Mouse (Mus musculus) heart, embryonic 10.5 days (tissue): ENCODE data around the gene Ccpg1. TPM values are rescaled to one million over a fixed set of nuclear protein-coding genes. Genes with fewer than 3 reads are reported as not detected.

Source experiments
- microRNA-seq: library from miRNA; unstranded; fragments of <30 nt; microRNA quantifications from one replicate; pipeline ENCODE4, GENCODE M21; 2017
- polyA plus RNA-seq: library from polyadenylated mRNA; unstranded; fragments of >200 nt; fragmentation: Nextera tagmentation; extraction: Ambion mirVana; gene quantifications from 2 replicates; pipeline ENCODE4 v1.2.1, GENCODE M21; 2016

Gene Ccpg1
- polyA plus RNA-seq, 1 experiment from 2014 or later: 18.3 TPM

Small RNAs within 50 kb of the gene (microRNA-seq; reads per million reads assigned to microRNA genes)
- not detected for gene Gm27353

Other genes with a start within 250 kb of the Ccpg1 start
- gene Prtg, start 178.6 kb upstream of the Ccpg1 start, polyA plus RNA-seq: 7.6 and 11.1 TPM in 2 replicates
- gene Pygo1, start 59.8 kb upstream of the Ccpg1 start, polyA plus RNA-seq: 1.6 and 2.2 TPM in 2 replicates
- gene Dyx1c1, start 26.6 kb upstream of the Ccpg1 start, polyA plus RNA-seq: 0.59 and 1.1 TPM in 2 replicates
- gene Gm44503, start 26.6 kb upstream of the Ccpg1 start, polyA plus RNA-seq: not detected in 2 replicates
- gene Ccpg1os, start within 50 bp of the Ccpg1 start, polyA plus RNA-seq: 11.5 and 12.9 TPM in 2 replicates
- gene Pigb, start 54.9 kb downstream of the Ccpg1 start, polyA plus RNA-seq: 10.9 and 13.2 TPM in 2 replicates
- gene Rab27a, start 59.4 kb downstream of the Ccpg1 start, polyA plus RNA-seq: 3.5 and 5.3 TPM in 2 replicates
- gene Khdc3, start 116.4 kb downstream of the Ccpg1 start, polyA plus RNA-seq: not detected in 2 replicates
- not detected in 2 replicates for gene Gm20509, start 117.0 kb downstream of the Ccpg1 start, polyA plus RNA-seq
- gene Rsl24d1, start 128.0 kb downstream of the Ccpg1 start, polyA plus RNA-seq: 101 and 124 TPM in 2 replicates